ENCODE assay signal across 12 mouse cellular contexts in the genomic region with DNA sequence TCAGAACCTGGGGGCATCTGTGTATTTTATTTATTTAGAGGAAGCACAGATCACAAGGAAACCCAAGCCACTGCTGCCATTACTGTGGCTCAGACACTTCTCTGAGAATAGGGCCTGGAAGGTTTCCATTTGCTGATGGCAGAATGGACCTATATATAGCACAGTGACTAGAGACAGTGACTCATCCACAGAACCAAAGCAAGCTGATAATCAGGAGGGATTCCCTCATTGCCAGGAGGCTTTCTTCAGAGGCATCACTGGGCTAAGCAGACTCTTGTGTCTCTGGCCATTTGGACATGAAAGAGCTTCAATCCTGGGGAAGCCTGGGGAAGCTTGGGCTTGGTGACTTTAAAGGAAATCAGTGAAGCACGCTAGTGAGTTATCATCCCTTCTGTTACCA.
DNase-seq lines count a peak whose midpoint lies in the region; ATAC-seq and TF ChIP-seq lines count a peak whose summit lies in the region.
"Had no signal": no experiment of that assay in that cellular context is flagged by ENCODE, and none has a peak within 500 bp of the region (broad histone marks: within the 10 kb centered on the region; RNA-seq: fewer than 3 reads in every experiment).

No protein-coding gene starts in this region.

- peaks cover 26% of the 10 kb centered on the region for H3K4me1 ChIP-seq in bone marrow macrophage, adult 2 months (ENCODE audit: control insufficient read depth, insufficient read depth, low read length)
- H3K4me1 ChIP-seq in hindbrain, embryonic 16.5 days (ENCODE audit: control insufficient read depth, insufficient read depth, low read depth, low read length), result peaks cover 7% of the 10 kb centered on the region

- no peak for TF ChIP-seq POLR2A in bone marrow macrophage, adult 2 months (IDR thresholded peaks at IDR 0.05; ENCODE audit: borderline replicate concordance, low read depth, low read length)

- no peaks in the 10 kb centered on the region for H3K9me3 ChIP-seq in hindbrain, embryonic 16.5 days (ENCODE audit: control insufficient read depth, low read length)
- H3K9me3 ChIP-seq: G1E; heart, embryonic 13.5 days had no signal

- 56% methylated on average over 1 of the region's 1 CpGs for WGBS in macrophage (ENCODE audit: missing documents)
- WGBS in hindbrain, embryonic 16.5 days, result 62% methylated on average over 1 of the region's 1 CpGs

- H3K4me2 ChIP-seq in hindbrain, embryonic 16.5 days (ENCODE audit: low read length), result no peak overlapping the region
- H3K4me2 ChIP-seq: heart, embryonic 13.5 days had no signal

- no peaks in the 10 kb centered on the region for H3K36me3 ChIP-seq in macrophage (ENCODE audit: inconsistent target)
- H3K36me3 ChIP-seq in hindbrain, embryonic 16.5 days (ENCODE audit: control insufficient read depth, insufficient read depth, low read length), result no peaks in the 10 kb centered on the region
- H3K36me3 ChIP-seq: G1E; heart, embryonic 13.5 days had no signal

- H3K4me3 ChIP-seq in bone marrow macrophage, adult 2 months (ENCODE audit: insufficient read depth, low read length), result no peak overlapping the region
- H3K4me3 ChIP-seq in macrophage (ENCODE audit: inconsistent target), result no peak overlapping the region
- H3K4me3 ChIP-seq in hindbrain, embryonic 16.5 days (ENCODE audit: low read length), result no peak overlapping the region
- H3K4me3 ChIP-seq: heart, embryonic 13.5 days had no signal

- no peak for ATAC-seq in hindbrain, embryonic 16.5 days
- no peak for ATAC-seq in activated CD4-positive, CD25-positive, alpha-beta regulatory T cell, adult 4 months

- H3K9ac ChIP-seq in hindbrain, embryonic 16.5 days (ENCODE audit: low read depth, low read length), result no peak overlapping the region
- H3K9ac ChIP-seq: heart, embryonic 13.5 days had no signal

- H3K79me2 ChIP-seq in macrophage (ENCODE audit: inconsistent target), result no peaks in the 10 kb centered on the region

- peak overlapping the region; percentile 78 for H3K27ac ChIP-seq in bone marrow macrophage, adult 2 months (ENCODE audit: insufficient read depth, low read depth, low read length)
- H3K27ac ChIP-seq in macrophage, result peak overlapping the region; percentile 41
- no peak overlapping the region for H3K27ac ChIP-seq in hindbrain, embryonic 16.5 days (ENCODE audit: low read depth, low read length)
- H3K27ac ChIP-seq: heart, embryonic 13.5 days had no signal

- no peaks in the 10 kb centered on the region for H3K27me3 ChIP-seq in hindbrain, embryonic 16.5 days (replicated peaks; ENCODE audit: control insufficient read depth, insufficient read depth, low read length)
- H3K27me3 ChIP-seq: heart, embryonic 13.5 days had no signal

- intact Hi-C loops in heart, postnatal 25 days (cut with DNase I), result no loop called here

- peak; percentile 37 for DNase-seq in heart, adult 8-10 months (ENCODE audit: low spot score)
- no peak for DNase-seq in heart, postnatal 25 days (ENCODE audit: low spot score)
- DNase-seq in cerebellum, postnatal 36 days, result peak; percentile 35 to 61
- no peak for DNase-seq in adrenal gland, postnatal 4 days (ENCODE audit: low spot score in 2 of 2)
- DNase-seq: kidney, adult 18-20 months; thymus, postnatal 36 days had no signal

- no peak for TF ChIP-seq CTCF in bone marrow macrophage, adult 2 months (IDR thresholded peaks at IDR 0.05; ENCODE audit: low read depth, low read length)

Comparison
In these comparisons a context has a peak if more than half of its experiments do, and no peak if none do; other contexts are left out.
1. DNase-seq: peak in heart, adult 8-10 months (single experiment) and cerebellum, postnatal 36 days (2 of 2); none in heart, postnatal 25 days (single experiment) and adrenal gland, postnatal 4 days (0 of 2).